Mouse (Mus musculus) spleen, adult 2 months (tissue): ENCODE data around the gene Slc25a45.

Source experiments
- CTCF ChIP-seq: fragments of 200-500 bp; IDR thresholded peaks from 2 replicates; pipeline ENCODE4 v1.5.1; 2011; ENCODE audit warnings: mild to moderate bottlenecking, inconsistent platforms; ENCODE audit not compliant: insufficient read depth, insufficient read length, insufficient replicate concordance; ENCODE audit errors: extremely low read depth
- POLR2A ChIP-seq: fragments of 200-500 bp; IDR thresholded peaks from 2 replicates; pipeline ENCODE4 v1.6.1; 2011; ENCODE audit warnings: low read depth, low read length, inconsistent platforms

DNA sequence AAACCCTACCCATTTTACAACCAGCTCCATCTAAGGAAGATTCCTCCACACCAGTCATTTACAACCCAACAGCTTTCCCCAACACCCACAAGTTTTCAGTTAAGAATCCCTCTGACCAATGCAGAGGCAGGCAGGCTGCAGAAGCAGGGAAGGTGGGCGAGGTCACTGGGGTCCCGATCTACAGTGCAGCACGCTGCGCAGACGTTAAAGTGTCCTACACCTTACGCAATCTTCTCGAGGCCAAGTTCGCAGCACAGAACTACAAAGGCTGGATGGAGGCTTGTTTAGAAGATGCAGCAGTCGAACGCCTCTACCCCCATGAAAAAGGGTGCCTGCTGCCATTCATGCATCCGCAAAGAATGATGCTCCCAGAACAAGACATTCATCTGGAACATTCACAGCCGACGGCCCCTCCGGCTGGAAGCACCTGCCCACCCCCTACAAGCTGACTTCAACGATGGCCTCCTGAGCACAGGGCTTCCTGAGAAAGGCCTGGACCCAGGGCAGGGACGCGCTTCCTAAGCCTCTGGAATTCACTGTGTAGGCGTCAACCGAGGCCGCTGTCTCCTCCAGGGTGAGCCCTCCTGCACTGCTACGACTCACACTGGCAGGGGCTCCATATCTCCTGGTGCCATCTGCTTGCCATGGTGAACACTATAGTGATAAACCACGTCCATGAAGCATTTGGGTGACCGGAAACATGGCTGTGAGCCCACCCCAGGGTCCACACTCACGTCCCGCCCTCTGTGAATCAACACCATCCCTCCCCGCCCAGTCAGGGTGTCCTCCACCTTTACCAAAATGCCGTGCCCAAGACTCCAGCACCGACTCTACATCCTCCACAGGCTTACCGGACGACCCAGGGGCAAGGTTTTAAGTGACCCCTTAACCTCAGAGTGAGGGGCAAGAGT is 33.6 kb upstream of the Slc25a45 start:
- 0 out of 2 replicates have a peak, but pooled peaks have one; percentile 1 for TF ChIP-seq POLR2A
- no peak for TF ChIP-seq CTCF
